Mouse (Mus musculus): ENCODE measurements around the gene Oprm1.

DNA sequence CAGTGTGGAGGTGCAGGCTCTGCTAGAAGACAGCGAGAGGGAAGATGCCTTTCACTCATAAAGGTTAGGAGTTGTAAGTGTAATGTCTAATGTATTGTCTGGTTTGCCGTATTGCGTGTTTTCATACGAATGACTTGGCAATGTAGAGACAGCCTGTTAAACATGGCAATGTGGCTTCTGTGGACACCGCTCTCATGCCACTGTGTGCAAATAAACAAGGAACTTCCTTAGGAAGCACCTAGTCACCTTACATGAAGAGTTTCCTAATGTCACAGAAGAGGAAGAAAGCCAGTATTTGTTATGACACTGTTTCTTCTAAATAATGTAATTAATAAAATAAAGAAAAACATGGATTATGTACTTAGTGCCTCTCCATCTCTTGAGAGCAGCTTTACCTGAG lies 278.9 kb downstream of the Oprm1 start:
- TF ChIP-seq POLR2A (IDR thresholded peaks at IDR 0.05; ENCODE audit: borderline replicate concordance, insufficient read depth, low read length) (no peak), CTCF (IDR thresholded peaks at IDR 0.05; ENCODE audit: borderline replicate concordance, insufficient read depth, low read depth, low read length) (no peak)
